Mouse (Mus musculus): ENCODE measurements around the gene Mthfd1. TPM values are rescaled to one million over a fixed set of nuclear protein-coding genes. Genes with fewer than 3 reads are reported as not detected.

Gene Mthfd1
- polyA plus RNA-seq, 1 experiment from 2014 or later: 33.9 TPM

DNA sequence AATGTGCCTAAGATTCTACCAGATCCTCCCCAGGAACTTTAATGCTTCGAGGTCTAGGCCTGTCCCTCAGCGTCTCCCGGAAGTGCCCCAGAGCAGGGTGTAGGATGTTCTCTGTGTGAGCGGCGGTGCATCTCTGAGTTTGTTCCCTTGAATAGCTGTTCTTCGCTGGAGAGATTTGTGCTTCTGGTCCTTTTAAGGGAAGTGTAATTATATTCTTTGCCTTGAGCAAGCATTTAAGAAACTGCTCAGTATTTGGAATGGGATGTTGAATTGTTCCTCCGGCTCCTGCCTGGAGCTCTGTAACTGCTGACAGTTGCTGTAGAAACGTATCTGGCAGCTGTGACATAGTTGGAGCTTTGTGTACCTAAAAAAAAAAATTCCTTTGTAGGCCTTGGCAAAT lies 32.9 kb downstream of the Mthfd1 start:
- H3K4me2 ChIP-seq (replicated peaks): no peak overlapping the region
- peak; percentile 62; the same call in 1 of the 2 replicates for ATAC-seq

DNA sequence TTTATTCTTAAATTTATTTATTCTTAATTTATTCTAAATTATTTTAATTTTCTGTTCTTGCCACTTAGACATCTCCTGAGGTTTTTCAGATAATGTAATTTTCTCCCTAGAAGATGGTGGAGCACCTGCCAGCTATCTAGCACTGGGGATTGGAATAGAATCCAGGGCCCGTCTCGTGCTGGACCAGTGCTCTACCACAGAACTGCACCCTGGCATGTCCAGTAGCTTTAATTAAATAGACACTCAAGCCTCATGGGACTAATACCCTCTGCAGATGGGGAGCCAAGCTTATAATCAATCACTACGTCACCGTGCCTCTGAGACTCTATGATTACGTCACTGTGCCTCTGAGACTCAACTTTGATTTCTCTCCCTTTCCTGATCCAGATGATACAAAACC lies 33.4 kb downstream of the Mthfd1 start:
- H3K9me3 ChIP-seq: no peaks in the 10 kb centered on the region
- peaks cover 33% of the 10 kb centered on the region for H3K36me3 ChIP-seq
- H3K4me3 ChIP-seq (replicated peaks): no peak overlapping the region
- no peaks in the 10 kb centered on the region for H3K27me3 ChIP-seq
- WGBS: 38% methylated on average over 5 of the region's 5 CpGs
- ATAC-seq: peak; percentile 65
- no peak overlapping the region for H3K4me2 ChIP-seq (replicated peaks)
- H3K27ac ChIP-seq: peak overlapping the region; percentile 64
- peaks cover 17% of the 10 kb centered on the region for H3K4me1 ChIP-seq (replicated peaks)
- H3K9ac ChIP-seq (replicated peaks): no peak overlapping the region

More for the DNA sequence above, 32.9 kb downstream of the Mthfd1 start:
- H3K27me3 ChIP-seq: no peaks in the 10 kb centered on the region
- H3K4me1 ChIP-seq (replicated peaks): peaks cover 17% of the 10 kb centered on the region
- H3K9me3 ChIP-seq: no peaks in the 10 kb centered on the region
- H3K9ac ChIP-seq (replicated peaks): 0 out of 2 replicates have a peak overlapping the region, but pooled peaks have one; percentile 12
- H3K4me3 ChIP-seq (replicated peaks): no peak overlapping the region
- H3K36me3 ChIP-seq: peaks cover 35% of the 10 kb centered on the region
- H3K27ac ChIP-seq: peak overlapping the region; percentile 63
- 25% methylated on average over 8 of the region's 8 CpGs for WGBS

GRCm38 (mm10) chr12:76289428-76289827 lies 34.3 kb downstream of the Mthfd1 start:
- ATAC-seq: no peak
- Histone ChIP-seq H3K4me1 (replicated peaks) (peaks cover 17% of the 10 kb centered on the region), H3K27me3 (no peaks in the 10 kb centered on the region), H3K4me2 (replicated peaks) (no peak overlapping the region), H3K9ac (replicated peaks) (no peak overlapping the region), H3K4me3 (replicated peaks) (no peak overlapping the region), H3K9me3 (no peaks in the 10 kb centered on the region), H3K27ac (no peak overlapping the region), H3K36me3 (peaks cover 33% of the 10 kb centered on the region)
- 98% methylated on average over 12 of the region's 12 CpGs for WGBS

DNA sequence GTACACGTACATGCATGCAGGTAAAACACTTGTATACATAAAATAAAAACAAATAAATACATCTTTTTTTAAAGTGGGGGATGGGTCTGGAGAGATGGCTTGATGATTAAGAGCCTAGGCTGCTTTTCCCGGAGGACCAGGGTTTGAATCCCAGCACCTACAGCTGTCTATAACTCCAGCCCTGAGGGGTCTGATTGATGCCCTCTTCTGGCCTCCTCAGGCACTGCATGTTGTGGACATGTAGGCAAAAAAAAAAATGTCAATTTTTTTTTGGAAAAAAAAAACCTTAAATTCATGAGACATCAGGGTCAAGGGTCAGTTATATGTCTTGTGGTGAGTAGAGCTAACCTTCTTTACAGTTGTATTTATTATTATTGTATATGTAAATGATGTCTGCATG lies 35.2 kb downstream of the Mthfd1 start:
- peaks cover 17% of the 10 kb centered on the region for H3K4me1 ChIP-seq (replicated peaks)
- H3K9me3 ChIP-seq: no peaks in the 10 kb centered on the region
- H3K9ac ChIP-seq (replicated peaks): no peak overlapping the region
- H3K27ac ChIP-seq: no peak overlapping the region
- no peak overlapping the region for H3K4me2 ChIP-seq (replicated peaks)
- no peak for ATAC-seq
- H3K27me3 ChIP-seq: no peaks in the 10 kb centered on the region
- WGBS: 93% methylated on average over 2 of the region's 2 CpGs
- peaks cover 31% of the 10 kb centered on the region for H3K36me3 ChIP-seq
- no peak overlapping the region for H3K4me3 ChIP-seq (replicated peaks)

DNA sequence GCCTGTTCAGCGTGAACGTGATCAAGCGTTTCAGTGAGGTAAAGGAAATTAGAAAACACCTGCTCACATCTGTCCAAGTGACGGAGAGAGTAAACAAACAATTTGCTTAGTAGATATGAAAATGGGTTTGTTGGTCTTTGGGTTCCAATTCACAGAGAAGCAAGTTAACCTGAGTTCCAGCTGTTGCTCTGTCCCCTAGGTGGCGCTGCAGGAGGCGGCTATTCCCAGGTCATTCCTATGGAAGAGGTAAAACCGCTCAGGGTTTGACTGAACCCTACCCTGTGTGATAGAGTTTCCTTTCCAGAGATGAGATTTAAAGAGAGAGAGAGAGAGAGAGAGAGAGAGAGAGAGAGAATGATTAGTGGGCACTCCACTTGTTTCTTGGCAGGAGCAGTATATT lies 38.1 kb downstream of the Mthfd1 start:
- H3K4me2 ChIP-seq (replicated peaks): no peak overlapping the region
- H3K4me1 ChIP-seq (replicated peaks): peaks cover 6% of the 10 kb centered on the region
- H3K27ac ChIP-seq: no peak overlapping the region
- H3K36me3 ChIP-seq: peaks cover 54% of the 10 kb centered on the region
- 64% methylated on average over 7 of the region's 7 CpGs for WGBS
- H3K9ac ChIP-seq (replicated peaks): no peak overlapping the region
- no peak overlapping the region for H3K4me3 ChIP-seq (replicated peaks)
- H3K9me3 ChIP-seq: no peaks in the 10 kb centered on the region
- no peaks in the 10 kb centered on the region for H3K27me3 ChIP-seq
- no peak for ATAC-seq

DNA sequence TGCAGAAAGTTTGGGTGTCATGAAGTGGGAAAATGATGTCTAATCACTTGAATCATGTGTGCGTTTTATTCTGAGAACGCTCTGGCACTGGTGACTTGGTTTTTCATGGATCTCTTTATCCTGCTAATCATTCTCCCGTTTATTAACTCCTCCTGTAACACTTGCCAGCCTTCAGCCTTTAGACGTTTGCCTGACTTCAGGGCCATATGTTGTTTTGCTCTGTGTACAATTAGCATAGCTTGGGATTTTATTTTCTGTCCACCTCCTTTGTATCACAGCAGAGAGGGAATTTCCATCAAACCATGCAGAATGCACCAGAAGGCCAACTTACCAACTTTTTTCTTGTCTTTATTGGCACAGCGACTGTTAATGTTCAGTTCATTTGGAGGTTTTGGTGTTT lies 42.7 kb downstream of the Mthfd1 start:
- no peak overlapping the region for H3K4me3 ChIP-seq (replicated peaks)
- no peak overlapping the region for H3K27ac ChIP-seq
- no peak overlapping the region for H3K4me2 ChIP-seq (replicated peaks)
- 86% methylated on average over 5 of the region's 5 CpGs for WGBS
- peaks cover 54% of the 10 kb centered on the region for H3K36me3 ChIP-seq
- no peak overlapping the region for H3K9ac ChIP-seq (replicated peaks)
- ATAC-seq: no peak
- H3K9me3 ChIP-seq: no peaks in the 10 kb centered on the region
- H3K27me3 ChIP-seq: no peaks in the 10 kb centered on the region
- no peaks in the 10 kb centered on the region for H3K4me1 ChIP-seq (replicated peaks)

GRCm38 (mm10) chr12:76299361-76299906 lies 44.3 kb downstream of the Mthfd1 start:
- Histone ChIP-seq H3K9me3 (no peaks in the 10 kb centered on the region), H3K27me3 (no peaks in the 10 kb centered on the region), H3K4me1 (replicated peaks) (no peaks in the 10 kb centered on the region), H3K4me2 (replicated peaks) (no peak overlapping the region), H3K4me3 (replicated peaks) (no peak overlapping the region), H3K27ac (no peak overlapping the region), H3K36me3 (peaks cover 54% of the 10 kb centered on the region), H3K9ac (replicated peaks) (no peak overlapping the region)
- no peak for ATAC-seq
- WGBS: 96% methylated on average over 9 of the region's 9 CpGs

GRCm38 (mm10) chr12:76300367-76300766 lies 45.3 kb downstream of the Mthfd1 start:
- Histone ChIP-seq H3K4me3 (replicated peaks) (no peak overlapping the region), H3K27me3 (no peaks in the 10 kb centered on the region), H3K27ac (no peak overlapping the region), H3K4me1 (replicated peaks) (no peaks in the 10 kb centered on the region), H3K36me3 (peaks cover 59% of the 10 kb centered on the region), H3K4me2 (replicated peaks) (no peak overlapping the region), H3K9me3 (no peaks in the 10 kb centered on the region), H3K9ac (replicated peaks) (no peak overlapping the region)
- ATAC-seq: no peak
- 92% methylated on average over 10 of the region's 10 CpGs for WGBS

GRCm38 (mm10) chr12:76303474-76303873 lies 48.4 kb downstream of the Mthfd1 start:
- Histone ChIP-seq H3K27me3 (no peaks in the 10 kb centered on the region), H3K36me3 (peaks cover 44% of the 10 kb centered on the region), H3K9ac (replicated peaks) (no peak overlapping the region), H3K4me3 (replicated peaks) (no peak overlapping the region), H3K4me1 (replicated peaks) (peaks cover 18% of the 10 kb centered on the region), H3K27ac (no peak overlapping the region), H3K9me3 (no peaks in the 10 kb centered on the region), H3K4me2 (replicated peaks) (no peak overlapping the region)
- ATAC-seq: no peak
- 93% methylated on average over 11 of the region's 11 CpGs for WGBS

DNA sequence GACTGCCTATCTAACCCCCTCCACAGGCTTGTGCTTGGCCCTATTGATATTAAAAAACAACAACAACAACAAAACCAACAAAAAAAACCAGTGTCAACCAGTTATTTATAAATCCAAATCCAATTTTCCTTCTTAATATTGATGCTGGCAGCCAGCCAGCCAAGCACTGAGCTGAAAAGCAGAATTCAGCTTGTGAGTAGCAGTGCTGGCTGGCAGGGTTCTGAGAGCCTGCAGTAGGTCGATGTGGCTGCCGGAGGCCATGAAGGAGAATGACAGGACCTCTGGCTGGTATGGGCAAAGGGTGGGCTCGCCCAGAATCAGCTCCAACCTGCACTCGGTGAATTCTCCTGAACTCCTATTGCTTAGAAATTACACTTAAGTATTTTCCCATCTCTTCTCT lies 49.1 kb downstream of the Mthfd1 start:
- Histone ChIP-seq H3K36me3 (peaks cover 38% of the 10 kb centered on the region), H3K27me3 (no peaks in the 10 kb centered on the region), H3K4me2 (replicated peaks) (no peak overlapping the region), H3K4me3 (replicated peaks) (no peak overlapping the region), H3K9me3 (no peaks in the 10 kb centered on the region), H3K9ac (replicated peaks) (no peak overlapping the region; the same call in 1 of the 2 replicates), H3K4me1 (replicated peaks) (peaks cover 19% of the 10 kb centered on the region), H3K27ac (no peak overlapping the region)
- no peak for ATAC-seq
- WGBS: 86% methylated on average over 4 of the region's 4 CpGs

GRCm38 (mm10) chr12:76305107-76305506 lies 50.0 kb downstream of the Mthfd1 start:
- ATAC-seq: no peak
- H3K4me3 ChIP-seq (replicated peaks): no peak overlapping the region
- 91% methylated on average over 8 of the region's 8 CpGs for WGBS
- H3K27ac ChIP-seq: no peak overlapping the region
- peaks cover 31% of the 10 kb centered on the region for H3K36me3 ChIP-seq
- no peaks in the 10 kb centered on the region for H3K9me3 ChIP-seq
- H3K9ac ChIP-seq (replicated peaks): no peak overlapping the region
- H3K4me2 ChIP-seq (replicated peaks): no peak overlapping the region
- peaks cover 19% of the 10 kb centered on the region for H3K4me1 ChIP-seq (replicated peaks)
- H3K27me3 ChIP-seq: no peaks in the 10 kb centered on the region

DNA sequence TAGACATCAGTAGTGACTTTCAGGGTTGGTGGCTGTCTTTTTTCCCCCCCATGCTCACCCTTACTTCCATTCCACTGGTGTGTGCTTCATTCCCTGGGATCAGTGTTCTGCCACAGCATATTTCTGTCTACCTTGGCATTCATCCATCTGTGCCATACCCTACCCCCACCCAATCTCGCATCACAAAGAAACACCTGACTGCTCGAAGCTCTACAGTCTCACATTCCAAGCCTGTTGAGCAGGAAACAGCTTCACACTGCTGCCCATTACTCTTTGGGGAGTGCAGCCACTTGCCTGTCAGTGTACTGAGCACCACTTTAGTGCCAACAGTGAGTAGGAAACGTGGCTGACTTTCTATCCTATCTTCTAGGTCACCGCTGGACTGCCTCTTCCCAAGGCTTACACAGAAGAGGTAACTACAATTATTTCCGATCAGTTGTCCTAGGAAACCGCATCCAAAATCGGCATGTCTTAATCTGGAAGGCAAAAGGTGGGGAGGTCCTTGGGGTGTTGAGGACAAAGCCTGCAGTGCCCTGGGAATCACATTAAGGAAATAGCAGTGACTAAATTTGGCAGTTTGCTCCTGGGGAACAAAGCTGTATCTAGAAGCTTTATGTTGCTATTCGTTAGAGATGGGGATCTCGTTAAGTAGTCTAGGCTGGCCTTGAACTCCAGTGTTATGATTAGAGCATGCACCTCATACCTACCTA lies 51.9 kb downstream of the Mthfd1 start:
- WGBS: 77% methylated on average over 9 of the region's 9 CpGs
- Histone ChIP-seq H3K4me2 (replicated peaks) (no peak overlapping the region), H3K9ac (replicated peaks) (no peak overlapping the region), H3K4me3 (replicated peaks) (no peak overlapping the region), H3K27ac (peak overlapping the region; percentile 25; the same call in 1 of the 2 replicates), H3K4me1 (replicated peaks) (peaks cover 19% of the 10 kb centered on the region), H3K9me3 (no peaks in the 10 kb centered on the region), H3K36me3 (peaks cover 37% of the 10 kb centered on the region), H3K27me3 (no peaks in the 10 kb centered on the region)
- no peak for ATAC-seq
